Mouse (Mus musculus) midbrain, embryonic 13.5 days (tissue): Measurements from ENCODE around the gene Nubpl. TPM values are rescaled to one million over a fixed set of nuclear protein-coding genes. Genes with fewer than 3 reads are reported as not detected.

Experiments used
- ATAC-seq: fragments of 200-750 bp; cut with Nextera tagmentation; 2 replicates; pipeline ENCODE4 v1.8.0; 2017; ENCODE audit warnings: mild to moderate bottlenecking, moderate TSS enrichment, moderate library complexity
- H3K27ac ChIP-seq: fragments of 300-500 bp; sonication (generic); 2 replicates; pipeline ENCODE4 v1.5.1; 2015; ENCODE audit warnings: inconsistent platforms, mild to moderate bottlenecking, moderate library complexity
- H3K27me3 ChIP-seq: fragments of 300-500 bp; sonication (generic); 2 replicates; pipeline ENCODE4 v1.6.1; 2015; ENCODE audit warnings: mild to moderate bottlenecking, inconsistent platforms
- H3K36me3 ChIP-seq: fragments of 300-500 bp; sonication (generic); 2 replicates; pipeline ENCODE4 v1.6.1; 2015; ENCODE audit warnings: mild to moderate bottlenecking, inconsistent platforms
- H3K4me1 ChIP-seq: fragments of 300-500 bp; sonication (generic); replicated peaks from 2 replicates; pipeline ENCODE4 v1.6.1; 2015; ENCODE audit warnings: inconsistent platforms
- H3K4me2 ChIP-seq: fragments of 300-500 bp; sonication (generic); replicated peaks from 2 replicates; pipeline ENCODE4 v1.6.1; 2015; ENCODE audit warnings: moderate library complexity, mild to moderate bottlenecking, inconsistent platforms
- H3K4me3 ChIP-seq: fragments of 300-500 bp; sonication (generic); replicated peaks from 2 replicates; pipeline ENCODE4 v1.5.1; 2015; ENCODE audit warnings: mild to moderate bottlenecking, inconsistent platforms
- H3K9ac ChIP-seq: fragments of 300-500 bp; sonication (generic); replicated peaks from 2 replicates; pipeline ENCODE4 v1.6.1; 2015; ENCODE audit warnings: mild to moderate bottlenecking, inconsistent platforms
- H3K9me3 ChIP-seq: fragments of 300-500 bp; sonication (generic); 2 replicates; pipeline ENCODE4 v1.6.1; 2016; ENCODE audit warnings: mild to moderate bottlenecking, inconsistent platforms
- WGBS: fragments of 180-500 bp; shearing (Covaris S2); methylation state at CpG from one replicate; pipeline ENCODE4 v1.1.7; 2015; 5-methylcytosine and 5-hydroxymethylcytosine counted together
- polyA plus RNA-seq: library from polyadenylated mRNA; unstranded; fragments of >200 nt; fragmentation: Nextera tagmentation; extraction: Ambion mirVana; gene quantifications from 2 replicates; pipeline ENCODE4 v1.2.1, GENCODE M21; 2015

The Nubpl gene
- polyA plus RNA-seq, 1 experiment from 2014 or later = 9.5 TPM

GRCm38 (mm10) chr12:52302961-52303360, 205.4 kb downstream of the Nubpl start:
- no peak overlapping the region for H3K27ac ChIP-seq
- H3K9ac ChIP-seq = no peak overlapping the region
- no peaks in the 10 kb centered on the region for H3K27me3 ChIP-seq
- H3K9me3 ChIP-seq = no peaks in the 10 kb centered on the region
- H3K4me1 ChIP-seq = no peaks in the 10 kb centered on the region
- no peaks in the 10 kb centered on the region for H3K36me3 ChIP-seq
- 87% methylated on average over 2 of the region's 2 CpGs for WGBS
- no peak overlapping the region for H3K4me3 ChIP-seq
- no peak for ATAC-seq
- H3K4me2 ChIP-seq = no peak overlapping the region

GRCm38 (mm10) chr12:52306348-52306747, 208.8 kb downstream of the Nubpl start:
- Histone ChIP-seq H3K27ac (no peak overlapping the region), H3K4me1 (no peaks in the 10 kb centered on the region), H3K9ac (no peak overlapping the region), H3K27me3 (no peaks in the 10 kb centered on the region), H3K9me3 (no peaks in the 10 kb centered on the region), H3K4me3 (no peak overlapping the region), H3K4me2 (no peak overlapping the region), H3K36me3 (no peaks in the 10 kb centered on the region)
- WGBS = 94% methylated on average over 7 of the region's 7 CpGs
- ATAC-seq = no peak

GRCm38 (mm10) chr12:52307331-52307982, 209.9 kb downstream of the Nubpl start:
- 88% methylated on average over 10 of the region's 10 CpGs for WGBS
- H3K4me2 ChIP-seq = no peak overlapping the region
- H3K9ac ChIP-seq = no peak overlapping the region
- H3K27me3 ChIP-seq = no peaks in the 10 kb centered on the region
- no peak overlapping the region for H3K27ac ChIP-seq
- H3K9me3 ChIP-seq = no peaks in the 10 kb centered on the region
- ATAC-seq = no peak
- no peak overlapping the region for H3K4me3 ChIP-seq
- no peaks in the 10 kb centered on the region for H3K36me3 ChIP-seq
- no peaks in the 10 kb centered on the region for H3K4me1 ChIP-seq

- 95% methylated on average over 7 of the region's 7 CpGs for WGBS
- Histone ChIP-seq H3K4me2 (no peak overlapping the region), H3K4me1 (no peaks in the 10 kb centered on the region), H3K36me3 (0 out of 2 replicates have a peak, but pooled peaks cover 2% of the 10 kb centered on the region), H3K9me3 (peaks cover 8% of the 10 kb centered on the region; the same call in 1 of the 2 replicates), H3K27ac (no peak overlapping the region), H3K9ac (no peak overlapping the region), H3K27me3 (no peaks in the 10 kb centered on the region), H3K4me3 (no peak overlapping the region)
- ATAC-seq = no peak
Measured at GRCm38 (mm10) chr12:52308628-52309027, 211.1 kb downstream of the Nubpl start.

GRCm38 (mm10) chr12:52314818-52315217, 217.3 kb downstream of the Nubpl start:
- Histone ChIP-seq H3K4me2 (no peak overlapping the region), H3K36me3 (0 out of 2 replicates have a peak, but pooled peaks cover 2% of the 10 kb centered on the region), H3K4me1 (no peaks in the 10 kb centered on the region), H3K4me3 (no peak overlapping the region), H3K9me3 (peaks cover 8% of the 10 kb centered on the region; the same call in 1 of the 2 replicates), H3K27ac (no peak overlapping the region), H3K9ac (no peak overlapping the region), H3K27me3 (no peaks in the 10 kb centered on the region)
- ATAC-seq = no peak
- 92% methylated on average over 3 of the region's 3 CpGs for WGBS

GRCm38 (mm10) chr12:52317635-52318034, 220.1 kb downstream of the Nubpl start:
- H3K27ac ChIP-seq = no peak overlapping the region
- H3K9ac ChIP-seq = no peak overlapping the region
- no peak for ATAC-seq
- H3K27me3 ChIP-seq = no peaks in the 10 kb centered on the region
- H3K4me3 ChIP-seq = no peak overlapping the region
- no peaks in the 10 kb centered on the region for H3K4me1 ChIP-seq
- H3K36me3 ChIP-seq = 0 out of 2 replicates have a peak, but pooled peaks cover 2% of the 10 kb centered on the region
- WGBS = 89% methylated on average over 6 of the region's 6 CpGs
- peaks cover 8% of the 10 kb centered on the region; the same call in 1 of the 2 replicates for H3K9me3 ChIP-seq
- H3K4me2 ChIP-seq = no peak overlapping the region

GRCm38 (mm10) chr12:52318426-52318825, 220.9 kb downstream of the Nubpl start:
- no peaks in the 10 kb centered on the region for H3K36me3 ChIP-seq
- H3K4me3 ChIP-seq = no peak overlapping the region
- WGBS = 82% methylated on average over 9 of the region's 9 CpGs
- H3K27me3 ChIP-seq = no peaks in the 10 kb centered on the region
- H3K9me3 ChIP-seq = 0 out of 2 replicates have a peak, but pooled peaks cover under 1% of the 10 kb centered on the region
- no peaks in the 10 kb centered on the region for H3K4me1 ChIP-seq
- no peak overlapping the region for H3K4me2 ChIP-seq
- no peak overlapping the region for H3K9ac ChIP-seq
- no peak for ATAC-seq
- no peak overlapping the region for H3K27ac ChIP-seq

- Histone ChIP-seq H3K4me2 (no peak overlapping the region), H3K9ac (no peak overlapping the region), H3K27ac (no peak overlapping the region), H3K4me3 (no peak overlapping the region), H3K4me1 (no peaks in the 10 kb centered on the region), H3K36me3 (no peaks in the 10 kb centered on the region), H3K27me3 (no peaks in the 10 kb centered on the region), H3K9me3 (no peaks in the 10 kb centered on the region)
- 88% methylated on average over 6 of the region's 6 CpGs for WGBS
- no peak for ATAC-seq
Measured at GRCm38 (mm10) chr12:52319156-52319555, 221.6 kb downstream of the Nubpl start.

GRCm38 (mm10) chr12:52328488-52328887, 231.0 kb downstream of the Nubpl start:
- WGBS = 94% methylated on average over 4 of the region's 4 CpGs

GRCm38 (mm10) chr12:52335142-52335765, 237.7 kb downstream of the Nubpl start:
- Histone ChIP-seq H3K4me1 (peaks cover 5% of the 10 kb centered on the region; the same call in 1 of the 2 replicates), H3K27me3 (no peaks in the 10 kb centered on the region), H3K9ac (no peak overlapping the region), H3K4me2 (no peak overlapping the region), H3K4me3 (no peak overlapping the region), H3K27ac (0 out of 2 replicates have a peak overlapping the region, but pooled peaks have one; percentile 19), H3K9me3 (no peaks in the 10 kb centered on the region), H3K36me3 (no peaks in the 10 kb centered on the region)
- ATAC-seq = peak; percentile 69
- 51% methylated on average over 11 of the region's 11 CpGs for WGBS

More at GRCm38 (mm10) chr12:52328488-52328887, 231.0 kb downstream of the Nubpl start:
- Histone ChIP-seq H3K9me3 (no peaks in the 10 kb centered on the region), H3K27me3 (no peaks in the 10 kb centered on the region), H3K36me3 (no peaks in the 10 kb centered on the region), H3K4me3 (no peak overlapping the region), H3K9ac (no peak overlapping the region), H3K27ac (no peak overlapping the region), H3K4me1 (no peaks in the 10 kb centered on the region), H3K4me2 (no peak overlapping the region)
- ATAC-seq = no peak

GRCm38 (mm10) chr12:52338136-52338753, 240.7 kb downstream of the Nubpl start:
- Histone ChIP-seq H3K4me1 (peaks cover 5% of the 10 kb centered on the region; the same call in 1 of the 2 replicates), H3K27me3 (no peaks in the 10 kb centered on the region), H3K4me2 (no peak overlapping the region), H3K9ac (no peak overlapping the region), H3K36me3 (no peaks in the 10 kb centered on the region), H3K27ac (no peak overlapping the region), H3K9me3 (no peaks in the 10 kb centered on the region), H3K4me3 (no peak overlapping the region)
- no peak for ATAC-seq
- 79% methylated on average over 2 of the region's 2 CpGs for WGBS

- Histone ChIP-seq H3K4me2 (no peak overlapping the region), H3K4me1 (peaks cover 10% of the 10 kb centered on the region), H3K9me3 (no peaks in the 10 kb centered on the region), H3K27ac (no peak overlapping the region), H3K27me3 (no peaks in the 10 kb centered on the region), H3K9ac (no peak overlapping the region), H3K4me3 (no peak overlapping the region), H3K36me3 (no peaks in the 10 kb centered on the region)
- ATAC-seq = no peak
- WGBS = 22% methylated on average over 5 of the region's 5 CpGs
Measured at GRCm38 (mm10) chr12:52346611-52347010, 249.1 kb downstream of the Nubpl start.
